Mouse (Mus musculus) urinary bladder, postnatal 25 days (tissue): ENCODE data around the gene Sgpl1.

Experiments
- DNase-seq: peaks from one replicate; pipeline ENCODE4 v3.0.0; 2022; ENCODE audit warnings: low spot score

Gene Sgpl1

DNA sequence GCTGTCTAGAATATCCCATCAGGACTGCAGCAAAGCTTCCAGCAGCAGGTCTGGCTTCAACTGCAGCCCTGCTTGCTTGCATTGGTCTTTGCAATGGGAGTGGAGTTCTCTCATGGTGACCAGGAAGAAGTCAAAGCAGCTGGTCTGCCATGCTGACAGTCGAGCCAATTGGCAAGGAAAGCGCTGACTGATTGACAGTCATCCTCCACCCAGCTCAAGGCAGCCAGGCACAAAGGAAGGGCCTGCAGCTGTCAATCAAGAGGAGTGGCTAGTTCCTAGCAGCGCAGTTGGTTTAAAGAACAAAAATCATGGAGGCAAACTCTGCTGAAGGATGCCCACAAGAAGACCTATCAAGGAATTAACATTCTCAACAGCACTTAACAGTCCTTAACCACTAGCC lies 61.0 kb downstream of the Sgpl1 start:
- DNase-seq: no peak

- DNase-seq: no peak
Observed at GRCm38 (mm10) chr10:61085364-61085763, 62.1 kb downstream of the Sgpl1 start.

- DNase-seq: no peak
Observed at GRCm38 (mm10) chr10:61080931-61081255, 66.6 kb downstream of the Sgpl1 start.

- DNase-seq: no peak
Observed at GRCm38 (mm10) chr10:61080227-61080930, 67.1 kb downstream of the Sgpl1 start.

GRCm38 (mm10) chr10:61075607-61076006 lies 71.9 kb downstream of the Sgpl1 start:
- no peak for DNase-seq

- no peak for DNase-seq
Observed at GRCm38 (mm10) chr10:61074643-61075042, 72.9 kb downstream of the Sgpl1 start.

- peak; percentile 45 for DNase-seq
Observed at GRCm38 (mm10) chr10:61072324-61072723, 75.2 kb downstream of the Sgpl1 start.

- DNase-seq: no peak
Observed at GRCm38 (mm10) chr10:61069248-61069647, 78.3 kb downstream of the Sgpl1 start.

DNA sequence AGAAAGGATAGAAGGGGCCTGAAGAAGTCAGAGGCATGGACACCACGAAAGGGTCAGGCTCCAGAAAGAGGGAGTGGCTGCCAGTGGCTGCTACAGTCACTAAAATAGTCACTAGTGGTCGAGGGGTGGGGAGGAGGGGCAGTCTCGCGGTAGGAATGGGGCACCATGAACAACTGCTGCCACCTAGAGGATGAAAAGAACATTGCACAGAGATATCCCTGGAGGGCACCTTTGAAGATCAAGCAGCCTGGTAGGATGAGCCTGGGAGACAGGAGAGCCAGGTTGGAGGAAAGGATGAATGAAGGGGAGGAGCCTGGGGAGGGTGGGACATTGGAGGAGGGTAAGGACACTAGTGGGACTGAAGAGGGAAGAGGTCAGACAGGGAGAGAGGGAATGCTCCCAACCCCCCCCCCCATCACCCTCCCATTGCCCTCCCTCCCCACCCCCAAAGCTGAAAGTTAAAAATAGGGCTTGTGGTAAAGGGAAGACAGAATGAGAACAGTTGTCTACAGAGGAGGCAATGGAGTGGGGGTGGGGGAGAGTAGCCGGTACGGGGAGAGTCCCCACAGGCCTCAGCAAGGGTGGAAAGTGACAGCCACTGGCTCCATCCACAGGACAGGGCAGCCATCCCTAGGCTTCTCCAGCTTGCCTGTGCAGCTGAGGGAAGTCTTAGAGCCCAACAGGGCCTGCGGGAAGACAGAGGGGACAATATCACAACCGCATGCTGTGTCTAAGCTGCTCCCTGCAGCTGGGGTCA lies 78.9 kb downstream of the Sgpl1 start:
- peak; percentile 15 for DNase-seq

DNA sequence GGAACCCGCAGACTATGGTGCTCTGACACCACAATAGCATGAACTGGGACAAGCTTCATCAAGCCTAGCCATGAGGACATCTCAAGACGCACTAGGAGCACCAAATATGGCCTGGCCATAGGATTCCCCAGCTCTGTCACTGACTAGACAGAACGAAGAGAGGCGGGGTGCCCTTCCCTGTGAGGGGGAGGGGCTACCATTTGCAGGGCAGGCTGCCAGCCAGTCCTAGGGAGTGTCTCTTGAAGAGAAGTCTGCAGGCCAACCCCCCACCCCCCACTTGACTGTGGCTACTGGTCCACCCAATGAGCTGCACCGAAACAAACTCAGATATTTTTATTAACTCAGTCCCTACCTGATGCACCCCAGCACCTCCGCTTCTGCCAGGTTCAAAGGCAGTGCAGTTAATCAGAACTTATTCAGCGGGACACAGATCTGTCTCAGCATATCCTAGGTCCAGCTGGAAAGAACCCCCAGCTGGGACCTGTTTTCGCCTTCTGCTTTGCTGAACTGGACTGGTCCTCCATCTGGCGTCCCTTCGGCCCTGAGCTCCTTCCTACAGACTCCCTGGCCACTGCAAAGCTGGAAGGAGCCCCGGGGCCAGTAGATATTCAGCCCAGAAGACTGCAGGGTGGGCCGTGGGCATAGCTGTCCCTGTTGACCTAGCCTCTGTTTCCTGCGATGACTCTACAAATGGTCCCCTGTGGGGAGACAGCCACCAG lies 82.1 kb downstream of the Sgpl1 start:
- no peak for DNase-seq

DNA sequence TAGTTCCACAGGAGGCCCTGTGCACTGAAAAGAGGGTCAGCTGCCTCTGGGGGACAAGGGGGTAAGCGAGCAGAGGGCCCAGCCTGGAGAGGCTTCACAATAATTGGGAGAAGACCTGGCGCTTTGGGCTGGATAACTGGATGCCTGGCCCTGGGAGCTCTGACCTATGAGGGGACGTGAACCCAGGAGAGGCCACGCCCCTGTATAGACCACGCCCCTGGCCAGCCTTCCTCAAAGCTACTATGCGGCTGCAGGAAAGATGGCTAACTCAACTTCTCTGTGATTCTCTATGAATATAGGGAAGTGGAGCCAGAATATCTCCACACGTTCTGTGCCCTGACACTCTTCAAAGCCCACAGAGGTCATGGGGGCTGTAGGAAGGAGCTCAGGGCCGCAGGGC lies 82.9 kb downstream of the Sgpl1 start:
- no peak for DNase-seq

DNA sequence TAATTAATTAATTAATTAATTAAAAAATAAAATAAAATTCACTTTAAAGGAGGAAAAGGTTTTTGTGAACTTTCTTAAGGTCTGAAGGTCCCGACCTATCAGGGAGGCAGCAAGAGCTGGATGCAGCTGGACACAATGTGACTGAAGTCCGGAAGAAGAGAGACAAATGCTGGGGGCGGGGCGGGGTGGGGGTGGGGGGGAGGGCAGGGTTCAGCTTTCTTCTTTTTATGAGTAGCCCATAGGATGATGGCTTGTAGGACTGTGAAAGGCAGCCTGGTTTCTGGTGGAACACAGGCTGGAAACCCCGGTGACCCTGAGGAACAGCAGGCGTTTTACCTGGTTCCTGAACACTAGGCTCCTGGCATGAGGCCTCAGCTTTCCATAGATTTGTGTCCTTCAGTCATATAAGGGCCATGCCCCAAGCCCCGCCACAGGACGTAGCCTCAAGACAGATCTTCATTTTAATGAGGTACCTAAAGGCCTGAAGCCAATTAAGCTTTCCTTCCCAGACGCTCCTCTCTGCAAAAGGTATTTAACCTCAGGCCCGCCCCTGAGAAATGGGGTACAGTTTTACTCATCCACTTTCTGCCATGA lies 84.1 kb downstream of the Sgpl1 start:
- no peak for DNase-seq

GRCm38 (mm10) chr10:61059543-61060110 lies 87.9 kb downstream of the Sgpl1 start:
- DNase-seq: no peak

DNA sequence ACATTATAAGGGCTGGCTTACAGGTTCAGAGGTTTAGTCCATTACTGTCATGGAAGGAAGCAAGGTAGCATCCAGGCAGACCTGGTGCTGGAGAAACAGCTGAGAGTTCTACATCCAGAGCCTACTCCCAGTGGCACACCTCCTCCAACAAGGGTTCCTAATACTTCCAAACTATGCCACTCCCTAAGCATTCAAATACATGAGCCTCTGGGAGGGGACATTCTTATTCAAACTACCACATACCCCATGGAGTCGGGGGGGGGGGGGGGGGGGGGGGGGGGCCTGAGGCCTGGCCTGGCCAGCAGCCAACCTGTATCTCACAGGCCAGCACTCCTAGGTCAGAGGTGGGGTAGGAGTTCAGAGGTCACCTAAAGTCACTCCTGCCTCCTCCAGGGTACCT lies 88.4 kb downstream of the Sgpl1 start:
- DNase-seq: no peak

GRCm38 (mm10) chr10:61056661-61057060 lies 90.8 kb downstream of the Sgpl1 start:
- DNase-seq: no peak

DNA sequence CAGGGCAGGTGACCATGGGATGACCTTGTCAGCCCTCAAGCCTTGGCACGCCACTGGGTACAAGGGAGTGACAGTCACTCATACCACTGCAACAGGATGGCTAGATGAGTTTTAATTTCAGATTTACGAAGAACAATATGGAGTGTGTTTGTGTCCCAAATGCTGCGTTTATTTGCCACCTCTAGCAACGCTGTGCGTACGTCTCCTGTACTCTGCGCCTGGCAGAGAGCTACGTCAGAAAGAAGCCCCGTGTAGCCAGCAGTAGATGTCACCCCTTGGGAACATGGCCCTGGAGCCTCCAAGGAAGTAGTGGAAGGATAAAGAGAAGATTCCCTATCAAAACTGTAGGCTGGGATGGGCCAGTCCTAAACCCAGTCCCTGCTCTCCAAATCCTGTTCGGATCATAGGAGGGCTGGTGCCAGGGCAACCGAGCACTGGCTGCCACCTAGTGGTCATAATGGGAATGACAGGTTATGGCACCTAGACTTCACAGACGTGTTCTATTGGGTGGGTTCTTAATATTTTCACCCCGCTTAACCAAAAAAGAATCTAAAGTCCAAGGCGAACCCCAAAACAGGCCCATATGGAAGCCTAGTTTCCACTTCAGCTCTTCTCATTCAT lies 95.4 kb downstream of the Sgpl1 start:
- DNase-seq: peak; percentile 64
